Mouse (Mus musculus) NIH3T3 (cell line): ENCODE data around the gene Sde2.

Source experiments
- DNase-seq: peaks from one replicate; pipeline ENCODE4 v3.0.0-alpha.2; 2012; ENCODE audit warnings: low read depth

The Sde2 gene

DNA sequence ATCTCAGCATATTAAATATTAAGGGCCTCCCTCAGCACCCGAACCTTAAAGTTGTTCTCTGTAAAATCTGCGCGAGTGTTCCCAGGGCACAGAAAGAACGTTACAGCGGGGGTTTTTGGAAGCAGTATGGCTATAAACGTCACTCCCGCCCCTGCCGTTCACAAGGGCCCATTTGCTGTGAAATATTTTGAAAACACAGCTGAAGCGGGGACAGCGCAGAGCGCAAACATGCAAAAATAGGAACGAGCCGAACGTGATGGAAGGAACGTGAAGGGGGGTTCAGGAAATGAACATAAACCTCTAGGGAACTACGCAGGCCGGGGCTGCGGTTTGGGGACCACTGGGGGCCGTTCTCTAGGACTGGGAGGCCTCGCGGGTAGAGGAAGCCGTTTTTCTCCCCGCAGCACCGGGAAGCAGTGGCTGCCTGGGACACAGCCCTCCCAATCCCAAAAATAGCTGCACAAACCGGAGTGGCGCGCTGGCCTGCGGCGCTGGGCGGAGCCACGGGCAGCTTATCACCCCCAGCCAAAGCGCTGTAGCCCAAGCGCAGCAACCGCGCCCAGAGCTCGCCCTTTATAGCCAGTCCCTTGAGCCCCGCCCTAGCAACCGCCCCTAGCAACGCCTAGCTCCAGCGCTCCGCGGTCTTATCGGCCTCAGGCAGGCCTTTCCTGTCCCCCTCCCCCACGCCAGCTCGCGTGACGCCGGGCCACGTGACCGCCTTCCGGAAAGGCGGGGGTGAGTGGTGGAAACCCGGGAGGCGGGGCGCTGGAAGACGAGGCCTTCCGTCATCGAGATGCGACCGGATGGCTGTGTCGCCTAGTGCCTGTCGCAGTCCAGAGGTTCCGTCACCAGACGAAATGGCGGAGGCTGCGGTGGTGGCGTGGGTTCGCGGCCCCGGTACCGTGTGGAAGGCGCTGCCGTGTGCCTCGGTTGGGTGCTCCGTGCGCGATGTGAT, at the start of gene Sde2:
Gene Sde2, plus strand, starts transcription at position 812 of the 955 bp plus-strand sequence.
- peak; percentile 100 for DNase-seq

DNA sequence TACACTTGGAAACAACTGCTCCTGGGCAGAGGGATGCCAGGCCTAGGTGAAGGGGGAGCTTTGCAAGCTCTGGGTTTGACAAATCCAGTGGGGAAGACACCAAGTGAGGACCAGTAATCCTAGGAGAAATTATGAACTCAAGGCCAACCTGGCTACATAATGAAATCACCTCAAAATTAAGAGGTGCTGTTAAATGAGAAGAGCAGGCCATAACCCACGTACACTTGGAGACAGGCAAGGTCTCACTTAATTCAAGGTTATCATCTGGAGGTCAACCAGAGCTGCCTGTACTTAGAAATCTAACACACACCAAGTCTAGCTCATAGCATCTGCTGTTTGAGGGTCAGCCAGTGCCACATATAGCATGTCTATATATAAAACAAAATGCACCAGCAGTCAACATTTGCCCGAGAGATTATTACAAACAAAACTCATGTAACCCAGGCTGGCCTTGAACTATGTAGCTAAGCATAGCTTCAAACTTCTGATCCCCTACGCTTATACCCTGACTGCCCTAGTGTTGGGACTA, 49.4 kb upstream of the Sde2 start:
- DNase-seq, result no peak

- DNase-seq, result no peak
Observed at GRCm38 (mm10) chr1:180803881-180804280, 47.0 kb upstream of the Sde2 start.

GRCm38 (mm10) chr1:180808831-180809230, 42.1 kb upstream of the Sde2 start:
- DNase-seq, result no peak

GRCm38 (mm10) chr1:180810976-180811375, 40.0 kb upstream of the Sde2 start:
- DNase-seq, result peak; percentile 73

- peak; percentile 63 for DNase-seq
Observed at GRCm38 (mm10) chr1:180811596-180812462, 39.1 kb upstream of the Sde2 start.

GRCm38 (mm10) chr1:180812463-180813408, 38.2 kb upstream of the Sde2 start:
- DNase-seq, result peak; percentile 69

- DNase-seq, result peak; percentile 98
Observed at GRCm38 (mm10) chr1:180813409-180813884, 37.5 kb upstream of the Sde2 start.

DNA sequence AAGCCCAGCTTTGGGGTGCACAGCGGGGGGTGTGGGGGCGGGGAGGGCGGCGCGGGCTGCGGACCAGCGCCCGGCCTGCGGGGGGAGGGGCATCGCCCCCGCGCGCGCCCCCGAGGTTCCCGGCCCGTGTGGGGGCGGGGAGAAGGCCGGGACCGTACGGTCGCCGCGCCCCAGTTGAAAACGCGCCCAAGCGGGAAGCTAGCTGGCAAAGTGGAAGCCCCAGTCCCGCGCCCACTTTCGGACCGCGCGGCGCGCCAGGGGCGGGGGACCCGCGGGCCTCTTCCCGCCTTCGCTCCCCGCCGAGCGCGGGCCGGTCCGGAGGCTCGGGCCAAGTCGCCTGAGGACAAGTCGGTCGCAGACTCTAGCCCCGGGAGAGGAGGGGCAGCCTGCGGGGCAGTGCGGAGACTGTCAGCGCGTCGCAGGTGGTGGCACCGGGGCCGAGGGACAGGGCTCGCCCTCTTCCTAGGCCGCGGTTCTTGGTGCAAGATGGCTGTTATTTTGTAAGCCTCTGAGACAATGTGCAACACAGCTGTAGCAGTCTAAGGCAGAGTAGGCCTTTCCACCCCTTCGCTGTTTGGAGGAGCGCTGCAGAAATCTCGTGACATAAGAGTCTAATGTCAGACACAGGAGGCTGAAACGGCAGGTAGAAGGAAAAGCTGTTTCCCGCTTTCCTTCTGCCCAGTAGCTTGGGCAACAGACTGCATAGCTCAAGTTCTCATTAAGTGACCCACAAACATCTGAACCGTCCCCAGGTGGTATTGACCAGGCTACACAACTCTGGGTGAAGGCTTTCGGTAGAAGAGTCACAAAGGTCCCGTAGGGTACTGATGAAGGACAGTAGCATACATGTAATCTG, 36.8 kb upstream of the Sde2 start, which contains the start of gene H3f3a:
Gene H3f3a, minus strand, starts transcription at position 59 of the 856 bp plus-strand sequence.
- peak; percentile 89 for DNase-seq

DNA sequence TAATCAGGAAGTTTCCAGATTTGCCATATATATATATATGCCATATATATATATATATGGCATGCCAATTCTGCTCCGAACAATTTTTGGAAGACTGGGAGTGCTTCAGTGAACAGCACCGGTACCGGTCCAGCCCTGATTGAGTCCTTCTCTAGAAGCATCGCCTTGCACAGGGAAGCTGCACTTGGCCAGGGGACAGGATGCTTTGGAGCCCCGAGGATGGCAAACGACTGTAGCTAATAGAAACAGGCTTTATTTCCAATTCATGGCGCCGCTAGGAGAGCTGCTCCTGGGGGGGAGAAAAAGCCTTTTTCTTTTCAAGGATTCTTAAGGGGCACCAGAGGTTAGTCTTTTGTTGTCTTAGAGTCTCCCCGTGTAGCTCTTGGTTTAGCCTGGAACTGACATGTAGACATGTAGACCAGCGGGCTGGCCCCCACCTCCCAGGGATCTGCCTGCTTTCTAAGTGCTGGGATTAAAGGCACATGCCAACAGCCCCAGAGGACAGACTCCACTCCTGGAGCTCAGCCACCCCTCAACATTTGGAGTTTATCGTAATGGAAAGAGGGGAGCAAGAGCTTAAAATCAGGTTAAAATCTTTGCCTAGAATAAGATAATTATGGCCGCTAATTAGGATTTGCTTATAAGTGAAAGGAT, 35.4 kb upstream of the Sde2 start:
- no peak for DNase-seq

- DNase-seq, result no peak
Observed at GRCm38 (mm10) chr1:180818000-180818399, 32.9 kb upstream of the Sde2 start.

DNA sequence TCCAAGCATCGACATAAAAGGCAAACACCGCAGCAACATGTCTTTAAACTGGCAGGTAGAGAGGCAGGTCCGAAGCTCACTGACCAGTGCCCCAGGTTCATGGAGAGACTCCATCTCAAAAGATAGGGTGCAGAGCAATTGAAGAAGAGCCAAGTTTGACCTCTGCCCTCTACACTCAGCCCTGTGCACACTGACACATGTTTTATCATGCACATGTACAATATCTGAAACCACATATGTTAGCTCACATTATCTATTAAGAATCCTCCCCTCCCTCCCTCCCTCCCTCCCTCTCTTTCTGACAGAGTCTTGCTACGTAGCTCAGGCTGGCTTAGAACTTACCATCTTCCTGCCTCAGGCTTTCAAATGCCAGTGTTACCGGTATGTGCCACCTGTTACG, 29.8 kb upstream of the Sde2 start:
- DNase-seq, result no peak

DNA sequence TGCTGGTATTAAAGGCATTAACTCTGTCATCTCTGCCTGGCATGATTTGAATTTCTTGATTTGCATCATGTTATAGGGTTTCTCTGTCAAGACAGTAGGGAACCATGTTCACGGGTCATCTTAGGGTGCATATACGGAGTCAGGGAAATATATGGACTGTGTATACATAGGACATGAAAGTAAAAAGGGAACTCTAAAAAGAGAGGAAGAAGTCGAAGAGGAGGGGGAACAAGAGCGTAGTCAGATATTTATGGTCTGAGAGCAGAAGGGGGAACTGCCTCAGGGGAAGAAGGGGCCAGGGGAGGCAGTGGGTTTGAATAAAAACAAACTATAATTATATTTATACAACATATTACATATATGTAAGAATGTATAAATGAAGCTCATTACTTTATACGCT, 28.7 kb upstream of the Sde2 start:
- no peak for DNase-seq

DNA sequence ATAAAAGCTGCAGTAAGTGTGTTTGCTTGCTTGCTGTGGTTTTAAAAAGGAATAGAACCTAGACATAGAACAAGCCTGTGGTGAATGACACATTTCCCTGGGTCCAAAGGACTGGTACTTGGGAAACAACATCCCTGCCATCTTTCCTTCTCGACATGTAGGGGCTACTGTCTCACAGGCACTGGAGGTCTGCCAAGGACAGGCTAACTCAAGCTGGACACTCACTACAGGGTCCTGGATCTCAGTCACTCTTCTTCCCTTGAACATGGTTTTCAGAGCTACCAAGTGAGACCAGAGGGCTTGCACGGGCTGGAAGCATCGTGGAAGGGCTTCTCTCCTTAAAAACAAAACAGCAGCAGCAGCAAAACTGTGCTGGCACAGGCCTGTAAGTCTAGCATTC, 27.2 kb upstream of the Sde2 start:
- DNase-seq, result no peak

GRCm38 (mm10) chr1:180824721-180825120, 26.2 kb upstream of the Sde2 start:
- no peak for DNase-seq

DNA sequence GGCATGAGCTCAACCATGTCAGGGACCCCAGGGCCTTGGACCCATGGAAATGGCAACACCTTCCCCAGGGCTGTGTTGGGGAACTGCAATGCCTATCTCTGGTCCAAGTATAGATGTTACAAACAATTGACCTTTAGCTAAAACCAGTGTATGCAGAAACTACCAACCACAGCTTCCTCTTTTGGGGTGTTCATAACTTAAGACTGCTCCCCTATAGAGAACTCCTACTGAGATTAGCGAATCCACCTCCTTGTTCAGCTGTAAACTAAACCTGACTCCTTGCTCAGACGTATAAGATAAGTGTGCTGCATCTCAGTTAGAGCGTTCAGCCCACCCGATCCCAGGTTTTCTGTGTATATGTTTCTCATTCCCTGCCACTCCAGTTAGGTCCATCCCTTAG, 24.3 kb upstream of the Sde2 start:
- DNase-seq, result no peak

GRCm38 (mm10) chr1:180829775-180830174, 21.2 kb upstream of the Sde2 start:
- DNase-seq, result no peak

DNA sequence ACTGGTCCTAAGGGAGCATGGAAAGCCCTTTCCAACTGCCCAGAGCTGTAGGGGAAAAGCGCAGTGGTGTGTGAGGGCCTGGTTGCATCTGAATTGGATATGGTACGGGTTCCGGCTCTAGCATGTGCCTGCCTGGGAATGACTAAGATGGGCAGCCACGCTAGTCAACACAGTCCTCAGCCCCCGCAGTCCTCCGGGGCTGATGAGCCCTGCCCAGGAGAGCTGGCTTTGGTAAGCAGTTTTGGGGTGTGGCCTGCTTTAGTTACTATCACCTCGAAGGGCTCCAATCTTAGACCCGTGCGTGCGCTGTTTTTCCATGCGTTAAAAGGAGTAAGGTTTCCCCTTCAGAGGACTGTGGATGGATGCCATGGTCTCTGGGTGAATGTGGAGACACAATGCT, 20.8 kb upstream of the Sde2 start:
- no peak for DNase-seq

GRCm38 (mm10) chr1:180830588-180831346, 20.2 kb upstream of the Sde2 start:
- peak; percentile 73 for DNase-seq
